Mouse (Mus musculus) CH12.LX (cell line): ENCODE data around the gene Camkmt. TPM values are rescaled to one million over a fixed set of nuclear protein-coding genes. Genes with fewer than 3 reads are reported as not detected.

Experiments
- DNase-seq: peaks from one replicate; pipeline ENCODE4 v3.0.0-alpha.2; 2013; ENCODE audit errors: extremely low read depth
- H3K27ac ChIP-seq: 2 replicates; pipeline ENCODE4 v1.5.1; 2012; ENCODE audit warnings: low read depth, mild to moderate bottlenecking, control low read depth, moderate library complexity; ENCODE audit not compliant: insufficient read depth
- H3K27me3 ChIP-seq: replicated peaks from 2 replicates; pipeline ENCODE3; 2012; ENCODE audit warnings: inconsistent platforms
- H3K36me3 ChIP-seq, 2 experiments: replicated peaks in 1 of 2; 2 replicates each; pipeline versions ENCODE3 to v1.6.1; 2012; ENCODE audit warnings: inconsistent platforms in 1 of 2, low read length in 1 of 2, mild to moderate bottlenecking in 1 of 2, mixed read lengths in 1 of 2, moderate library complexity in 1 of 2; ENCODE audit not compliant: control insufficient read depth in 1 of 2, insufficient read depth in 1 of 2
- H3K4me1 ChIP-seq, 2 experiments: 2 replicates each; pipeline ENCODE4 v1.6.1; 2012; ENCODE audit warnings: inconsistent platforms in 1 of 2, moderate library complexity in 1 of 2; ENCODE audit not compliant: insufficient read depth in 2 of 2, control insufficient read depth in 1 of 2
- H3K4me2 ChIP-seq: 2 replicates; pipeline ENCODE4 v1.6.1; 2012; ENCODE audit warnings: low read depth, mild to moderate bottlenecking, control low read depth; ENCODE audit not compliant: poor library complexity, insufficient read depth, severe bottlenecking
- H3K4me3 ChIP-seq, 3 experiments: fragments of 150-350 bp in 1 of 3; sonication (generic) in 1 of 3; replicated peaks in 1 of 3; 2 replicates each; pipeline versions ENCODE3 to v1.5.1; 2011 to 2012; ENCODE audit warnings: low read depth in 2 of 3, low read length in 2 of 3, mild to moderate bottlenecking in 2 of 3, moderate library complexity in 2 of 3, control low read depth in 1 of 3, improper control_type of control experiment in 1 of 3, inconsistent platforms in 1 of 3, mixed read lengths in 1 of 3; ENCODE audit not compliant: poor library complexity in 1 of 3
- H3K79me2 ChIP-seq: replicated peaks from 2 replicates; pipeline ENCODE4 v1.6.1; 2012; ENCODE audit warnings: mild to moderate bottlenecking, moderate library complexity; ENCODE audit not compliant: control insufficient read depth, poor library complexity, insufficient read depth, severe bottlenecking; ENCODE audit errors: extremely low read depth
- H3K9ac ChIP-seq: 2 replicates; pipeline ENCODE4 v1.6.1; 2012; ENCODE audit warnings: low read depth, mild to moderate bottlenecking, control low read depth, moderate library complexity; ENCODE audit not compliant: insufficient read depth
- H3K9me3 ChIP-seq: replicated peaks from 2 replicates; pipeline ENCODE3; 2012; ENCODE audit warnings: low read length, inconsistent platforms, mixed read lengths
- CHD1 ChIP-seq: IDR thresholded peaks from 2 replicates; pipeline ENCODE4 v1.6.1; 2012; ENCODE audit warnings: low read depth, low read length, improper control_type of control experiment, inconsistent platforms
- CTCF ChIP-seq, 2 experiments: IDR thresholded peaks in 1 of 2; conservative IDR thresholded peaks in 1 of 2; 2 replicates each; pipeline ENCODE4 v1.5.1; 2011 to 2012; ENCODE audit warnings: low read depth in 2 of 2, low read length in 2 of 2, improper control_type of control experiment in 1 of 2, inconsistent platforms in 1 of 2, mild to moderate bottlenecking in 1 of 2, moderate library complexity in 1 of 2
- E2F4 ChIP-seq: IDR thresholded peaks from 2 replicates; pipeline ENCODE4 v1.6.1; 2011; ENCODE audit warnings: low read depth, low read length, improper control_type of control experiment; ENCODE audit not compliant: insufficient replicate concordance
- EP300 ChIP-seq: IDR thresholded peaks from 2 replicates; pipeline ENCODE4 v1.6.1; 2011; ENCODE audit warnings: low read length, improper control_type of control experiment
- ETS1 ChIP-seq: conservative IDR thresholded peaks from 2 replicates; pipeline ENCODE4 v1.6.1; 2012; ENCODE audit warnings: low read depth, mild to moderate bottlenecking, inconsistent platforms, low read length, improper control_type of control experiment, moderate library complexity
- GABPA ChIP-seq: IDR thresholded peaks from 2 replicates; pipeline ENCODE4 v1.6.1; 2012; ENCODE audit warnings: low read depth, low read length, improper control_type of control experiment, inconsistent platforms; ENCODE audit not compliant: insufficient replicate concordance
- IRF4 ChIP-seq: IDR thresholded peaks from 2 replicates; pipeline ENCODE4 v1.6.1; 2014; ENCODE audit warnings: low read depth, mild to moderate bottlenecking, inconsistent platforms, low read length, improper control_type of control experiment
- JUN ChIP-seq: IDR thresholded peaks from 2 replicates; pipeline ENCODE4 v1.6.1; 2011; ENCODE audit warnings: low read depth, mild to moderate bottlenecking, low read length, improper control_type of control experiment, moderate library complexity; ENCODE audit not compliant: insufficient read depth
- KAT2A ChIP-seq: IDR thresholded peaks from 2 replicates; pipeline ENCODE4 v1.6.1; 2012; ENCODE audit warnings: low read length, improper control_type of control experiment, inconsistent platforms; ENCODE audit not compliant: insufficient replicate concordance
- MAX ChIP-seq: IDR thresholded peaks from 2 replicates; pipeline ENCODE4 v1.6.1; 2011; ENCODE audit warnings: low read length, improper control_type of control experiment
- MAZ ChIP-seq: IDR thresholded peaks from 2 replicates; pipeline ENCODE4 v1.6.1; 2012; ENCODE audit warnings: low read depth, mild to moderate bottlenecking, inconsistent platforms, low read length, improper control_type of control experiment, moderate library complexity
- MXI1 ChIP-seq: IDR thresholded peaks from 2 replicates; pipeline ENCODE4 v1.6.1; 2011; ENCODE audit warnings: mild to moderate bottlenecking, low read depth, low read length, improper control_type of control experiment
- MYC ChIP-seq: IDR thresholded peaks from 2 replicates; pipeline ENCODE4 v1.6.1; 2011; ENCODE audit warnings: low read depth, mild to moderate bottlenecking, improper control_type of control experiment, low read length
- NELFE ChIP-seq: IDR thresholded peaks from 2 replicates; pipeline ENCODE4 v1.6.1; 2011; ENCODE audit warnings: low read depth, low read length, improper control_type of control experiment
- NRF1 ChIP-seq: IDR thresholded peaks from 2 replicates; pipeline ENCODE4 v1.6.1; 2014; ENCODE audit warnings: low read depth, mild to moderate bottlenecking, inconsistent platforms, low read length, improper control_type of control experiment, moderate library complexity
- POLR2A ChIP-seq: IDR thresholded peaks from 2 replicates; pipeline ENCODE4 v1.6.1; 2011; ENCODE audit warnings: low read depth, mild to moderate bottlenecking, improper control_type of control experiment, low read length
- POLR2AphosphoS2 ChIP-seq: IDR thresholded peaks from 2 replicates; pipeline ENCODE4 v1.6.1; 2011; ENCODE audit warnings: low read depth, low read length, improper control_type of control experiment
- RAD21 ChIP-seq: IDR thresholded peaks from 2 replicates; pipeline ENCODE4 v1.6.1; 2011; ENCODE audit warnings: low read depth, mild to moderate bottlenecking, low read length, improper control_type of control experiment, moderate library complexity
- RCOR1 ChIP-seq: conservative IDR thresholded peaks from 2 replicates; pipeline ENCODE4 v1.6.1; 2012; ENCODE audit warnings: low read depth, mild to moderate bottlenecking, inconsistent platforms, low read length, improper control_type of control experiment
- SIN3A ChIP-seq: IDR thresholded peaks from 2 replicates; pipeline ENCODE4 v1.6.1; 2012; ENCODE audit warnings: low read length, improper control_type of control experiment, inconsistent platforms
- SMC3 ChIP-seq: IDR thresholded peaks from 2 replicates; pipeline ENCODE4 v1.6.1; 2011; ENCODE audit warnings: low read depth, low read length, improper control_type of control experiment
- TBP ChIP-seq: conservative IDR thresholded peaks from 2 replicates; pipeline ENCODE4 v1.6.1; 2011; ENCODE audit warnings: low read depth, low read length, improper control_type of control experiment
- UBTF ChIP-seq: IDR thresholded peaks from 2 replicates; pipeline ENCODE4 v1.6.1; 2012; ENCODE audit warnings: low read depth, mild to moderate bottlenecking, inconsistent platforms, low read length, improper control_type of control experiment, moderate library complexity
- USF1 ChIP-seq: IDR thresholded peaks from 2 replicates; pipeline ENCODE4 v1.6.1; 2014; ENCODE audit warnings: low read depth, mild to moderate bottlenecking, inconsistent platforms, low read length, improper control_type of control experiment
- ZC3H11A ChIP-seq: IDR thresholded peaks from 2 replicates; pipeline ENCODE4 v1.6.1; 2012; ENCODE audit warnings: low read depth, mild to moderate bottlenecking, inconsistent platforms, low read length, improper control_type of control experiment
- ZMIZ1 ChIP-seq: IDR thresholded peaks from 2 replicates; pipeline ENCODE4 v1.6.1; 2012; ENCODE audit warnings: low read depth, mild to moderate bottlenecking, inconsistent platforms, low read length, improper control_type of control experiment
- ZNF384 ChIP-seq: IDR thresholded peaks from 2 replicates; pipeline ENCODE4 v1.6.1; 2012; ENCODE audit warnings: low read depth, low read length, improper control_type of control experiment, inconsistent platforms
- dilution Hi-C: fragments of 300-500 bp; cut with MboI; formaldehyde crosslinking; loops from 2 replicates; pipeline ENCODE4 v1.14.3; 2020; ENCODE audit warnings: low sequenced_read_pairs; ENCODE audit not compliant: extremely low pct_unique_long_range_greater_than_20kb, extremely low pct_ligation_motif_present
- in situ Hi-C: fragments of 300-500 bp; cut with MboI; formaldehyde crosslinking; loops from 3 replicates; pipeline ENCODE4 v1.14.3; 2019; ENCODE audit warnings: low sequenced_read_pairs, low pct_ligation_motif_present, low pct_unique_long_range_greater_than_20kb, mixed read lengths
- polyA plus RNA-seq: library from polyadenylated mRNA; unstranded; fragments of >175 nt; gene quantifications from 2 replicates; pipeline ENCODE4 v1.2.1, GENCODE M21; 2012; ENCODE audit warnings: low read depth; ENCODE audit not compliant: insufficient read length
- total RNA-seq, 2 experiments: library from RNA; depleted of rRNA; stranded (reverse); fragments of 300-350 nt in 1 of 2; fragments of >200 nt in 1 of 2; gene quantifications; 2 replicates each; pipeline ENCODE4 v1.2.3; 2012 to 2014

Gene Camkmt
- total and polyA plus RNA-seq, 3 experiments, result 1.5 to 4.4 (median 1.8) TPM

DNA sequence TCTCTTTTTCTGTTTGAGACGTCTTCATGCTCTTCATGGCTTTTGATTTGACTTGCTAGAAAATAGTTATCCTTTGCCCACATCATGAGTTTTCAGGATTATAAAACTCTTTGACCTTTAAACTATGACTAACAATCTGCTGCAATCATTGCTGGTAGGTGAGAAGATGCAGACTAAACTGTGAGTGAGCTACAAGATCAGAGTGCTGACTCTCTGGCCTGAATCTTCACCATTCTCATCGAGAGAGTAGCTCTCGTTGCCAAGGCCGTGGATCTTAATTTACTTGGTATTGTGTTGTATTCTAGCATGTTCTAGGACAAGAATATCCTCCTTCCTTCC is 72.9 kb downstream of the Camkmt start:
- Histone ChIP-seq H3K4me2 (no peak overlapping the region), H3K27me3 (no peaks in the 10 kb centered on the region), H3K4me1 (peaks cover 0 to 5% of the 10 kb centered on the region in 2 experiments; a peak in 1 of 4 replicates), H3K9ac (no peak overlapping the region), H3K36me3 (no peaks in the 10 kb centered on the region), H3K4me3 (no peak overlapping the region), H3K27ac (no peak overlapping the region), H3K9me3 (no peaks in the 10 kb centered on the region), H3K79me2 (no peaks in the 10 kb centered on the region)
- dilution Hi-C loops (no loop called here), in situ Hi-C loops (no loop called here)
- no peak for DNase-seq
- TF ChIP-seq TBP (no peak), IRF4 (no peak), MXI1 (no peak), POLR2A (no peak), ETS1 (no peak), MAZ (no peak), JUN (no peak), MAX (no peak), POLR2AphosphoS2 (no peak), MYC (no peak), UBTF (no peak), GABPA (no peak), KAT2A (no peak), SMC3 (no peak), EP300 (no peak), ZC3H11A (no peak), SIN3A (no peak), RAD21 (no peak), CHD1 (no peak), NRF1 (no peak)

DNA sequence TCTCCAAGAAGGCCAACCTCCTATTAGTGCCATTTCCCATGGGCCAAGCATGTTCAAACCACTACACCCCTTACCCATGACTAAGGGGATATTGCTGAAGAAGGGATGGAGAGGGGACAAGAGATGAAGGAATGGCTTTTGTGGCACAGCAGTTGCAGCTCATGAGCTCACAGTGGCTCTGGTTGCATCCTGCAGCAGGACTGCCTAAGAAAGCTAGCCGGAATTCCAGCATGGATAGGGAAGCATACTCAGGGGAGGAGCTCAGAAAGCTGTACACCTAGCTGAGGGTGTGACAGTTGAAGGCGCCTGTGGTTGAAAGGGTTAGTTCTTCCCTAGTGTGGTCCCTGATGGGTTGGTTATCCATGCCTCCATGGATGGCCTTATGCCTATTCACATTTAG is 78.4 kb downstream of the Camkmt start:
- no peak overlapping the region for H3K27ac ChIP-seq
- dilution Hi-C loops, result no loop called here
- no peaks in the 10 kb centered on the region for H3K27me3 ChIP-seq
- in situ Hi-C loops, result no loop called here
- no peak overlapping the region for H3K4me3 ChIP-seq
- H3K4me1 ChIP-seq, result peaks cover 2 to 21% of the 10 kb centered on the region in 2 experiments
- no peak overlapping the region for H3K4me2 ChIP-seq
- H3K36me3 ChIP-seq, result no peaks in the 10 kb centered on the region
- H3K9ac ChIP-seq, result no peak overlapping the region
- H3K9me3 ChIP-seq, result no peaks in the 10 kb centered on the region
- no peaks in the 10 kb centered on the region for H3K79me2 ChIP-seq
- TF ChIP-seq SIN3A (no peak), NELFE (no peak), E2F4 (no peak), ZNF384 (no peak), RCOR1 (no peak), ZMIZ1 (no peak), MAZ (no peak), RAD21 (no peak), ETS1 (no peak), ZC3H11A (no peak), CTCF (conservative IDR thresholded peaks at IDR 0.05 in 1 of 2, IDR thresholded peaks at IDR 0.05 in 1 of 2; ENCODE audit: low read depth in 2 of 2, low read length in 2 of 2) (no peak), USF1 (no peak), NRF1 (no peak), EP300 (no peak)
- no peak for DNase-seq
